Mouse (Mus musculus) brain, embryonic 14.5 days (tissue): Measurements from ENCODE around the gene Tmem274.
"Not testable (repeated sequence)": the region's sequence is repeated elsewhere in the genome, so short reads cannot be mapped to it uniquely, and the experiment has no call there.

Experiments used
- CTCF ChIP-seq: fragments of 200-500 bp; IDR thresholded peaks from 2 replicates; pipeline ENCODE4 v1.5.1; 2012; ENCODE audit warnings: inconsistent platforms, mild to moderate bottlenecking, moderate library complexity, borderline replicate concordance; ENCODE audit not compliant: insufficient read depth, insufficient read length; ENCODE audit errors: extremely low read depth
- POLR2A ChIP-seq: fragments of 200-500 bp; IDR thresholded peaks from 2 replicates; pipeline ENCODE4 v1.6.1; 2012; ENCODE audit warnings: mild to moderate bottlenecking, inconsistent platforms, borderline replicate concordance; ENCODE audit not compliant: poor library complexity, insufficient read depth, insufficient read length, severe bottlenecking; ENCODE audit errors: extremely low read depth

DNA sequence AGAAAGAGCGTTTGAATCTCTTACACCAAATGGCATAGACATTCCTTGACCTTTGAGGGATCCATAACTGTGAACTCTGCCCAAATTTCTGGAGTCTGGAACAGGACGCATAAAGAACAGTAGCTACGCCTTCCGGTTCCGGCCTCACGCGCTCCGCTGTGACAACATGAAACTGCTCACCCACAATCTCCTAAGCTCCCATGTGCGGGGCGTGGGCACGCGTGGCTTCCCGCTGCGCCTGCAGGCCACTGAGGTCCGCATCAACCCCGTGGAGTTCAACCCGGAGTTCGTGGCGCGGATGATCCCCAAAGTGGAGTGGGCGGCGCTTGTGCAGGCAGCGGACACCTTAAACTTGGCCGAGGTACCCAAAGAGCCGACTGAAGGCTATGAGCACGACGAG is 20.0 kb upstream of the Tmem274 start:
- not testable (repeated sequence) for TF ChIP-seq CTCF, POLR2A
